Mouse (Mus musculus): Measurements from ENCODE around the gene Dhx35.

The Dhx35 gene

GRCm38 (mm10) chr2:158889201-158889600, 94.6 kb downstream of the Dhx35 start:
- no peak for DNase-seq (ENCODE audit: inconsistent age in 2 of 2, low spot score in 1 of 2)

GRCm38 (mm10) chr2:158891319-158891718, 96.7 kb downstream of the Dhx35 start:
- DNase-seq (ENCODE audit: inconsistent age in 2 of 2, low spot score in 1 of 2), result no peak

- no peak for DNase-seq (ENCODE audit: inconsistent age in 2 of 2, low spot score in 1 of 2)
These were observed 98.7 kb downstream of the Dhx35 start for GRCm38 (mm10) chr2:158893171-158893853.

GRCm38 (mm10) chr2:158898469-158899196, 104.0 kb downstream of the Dhx35 start:
- DNase-seq (ENCODE audit: inconsistent age in 2 of 2, low spot score in 1 of 2), result no peak

All from adrenal gland, adult (tissue).